ENCODE assay signal across 9 mouse cellular contexts in genomic region chr8:122431694-122432442, GRCm38 (mm10). TPM values are rescaled to one million over a fixed set of nuclear protein-coding genes. Genes with fewer than 3 reads are reported as not detected.
DNase-seq lines count a peak whose midpoint lies in the region; ATAC-seq and TF ChIP-seq lines count a peak whose summit lies in the region.
"Had no signal": no experiment of that assay in that cellular context is flagged by ENCODE, and none has a peak within 500 bp of the region (broad histone marks: within the 10 kb centered on the region; RNA-seq: fewer than 3 reads in every experiment).

No protein-coding gene starts in this region.

- TF ChIP-seq CTCF in liver, postnatal 0 days (IDR thresholded peaks at IDR 0.05; ENCODE audit: low read depth) = no peak
- no peak for TF ChIP-seq CTCF in stomach, postnatal 0 days (IDR thresholded peaks at IDR 0.05; ENCODE audit: low read depth)

- intact Hi-C loops in left cerebral cortex, postnatal 4 days (cut with DNase I) = no loop called here
- intact Hi-C loops in left cerebral cortex, postnatal 14 days (cut with DNase I) = no loop called here

- H3K4me3 ChIP-seq in embryonic facial prominence, embryonic 12.5 days = peak overlapping the region; percentile 50
- H3K4me3 ChIP-seq in intestine, embryonic 14.5 days (ENCODE audit: low read depth, low read length) = peak overlapping the region; percentile 37
- H3K4me3 ChIP-seq in liver, postnatal 0 days (ENCODE audit: low read depth, low read length) = peak overlapping the region; percentile 66
- peak overlapping the region; percentile 48 for H3K4me3 ChIP-seq in stomach, postnatal 0 days (ENCODE audit: low read depth, low read length)

- peaks cover 9% of the 10 kb centered on the region for H3K4me1 ChIP-seq in embryonic facial prominence, embryonic 12.5 days
- H3K4me1 ChIP-seq in intestine, embryonic 14.5 days (replicated peaks; ENCODE audit: control insufficient read depth, insufficient read depth, low read length) = peaks cover 18% of the 10 kb centered on the region
- peaks cover 28% of the 10 kb centered on the region for H3K4me1 ChIP-seq in liver, postnatal 0 days (ENCODE audit: insufficient read depth)
- H3K4me1 ChIP-seq in stomach, postnatal 0 days (replicated peaks; ENCODE audit: control insufficient read depth, insufficient read depth) = no peaks in the 10 kb centered on the region

- peak overlapping the region; percentile 83 for H3K4me2 ChIP-seq in embryonic facial prominence, embryonic 12.5 days (replicated peaks)
- H3K4me2 ChIP-seq in intestine, embryonic 14.5 days (ENCODE audit: low read length) = peak overlapping the region; percentile 75
- peak overlapping the region; percentile 90 for H3K4me2 ChIP-seq in liver, postnatal 0 days (ENCODE audit: low read depth, low read length)
- peak overlapping the region; percentile 71 for H3K4me2 ChIP-seq in stomach, postnatal 0 days (replicated peaks; ENCODE audit: low read depth)

- peak; percentile 43 for DNase-seq in left cerebral cortex, postnatal 4 days
- DNase-seq in left cerebral cortex, postnatal 14 days (ENCODE audit: low spot score in 2 of 2) = no peak
- peak; percentile 82 for DNase-seq in intestine, embryonic 14.5 days (ENCODE audit: low spot score)
- no peak for DNase-seq in liver, postnatal 0 days
- DNase-seq in stomach, postnatal 0 days (ENCODE audit: low spot score) = peak; percentile 51
- no peak for DNase-seq in adrenal gland, postnatal 10 days
- DNase-seq in urinary bladder, postnatal 25 days (ENCODE audit: low spot score) = no peak

- WGBS in embryonic facial prominence, embryonic 12.5 days = 40% methylated on average over 18 of the region's 18 CpGs
- WGBS in intestine, embryonic 14.5 days = 31% methylated on average over 18 of the region's 18 CpGs
- 19% methylated on average over 18 of the region's 18 CpGs for WGBS in liver, postnatal 0 days (ENCODE audit: insufficient replicate concordance)
- WGBS in stomach, postnatal 0 days = 31% methylated on average over 18 of the region's 18 CpGs

- peaks cover 30% of the 10 kb centered on the region for H3K36me3 ChIP-seq in embryonic facial prominence, embryonic 12.5 days
- peaks cover 26% of the 10 kb centered on the region for H3K36me3 ChIP-seq in intestine, embryonic 14.5 days (ENCODE audit: control insufficient read depth, insufficient read depth, low read length)
- peaks cover 19% of the 10 kb centered on the region for H3K36me3 ChIP-seq in liver, postnatal 0 days (replicated peaks; ENCODE audit: insufficient read depth, low read length)
- peaks cover 12% of the 10 kb centered on the region; the same call in 1 of the 2 replicates for H3K36me3 ChIP-seq in stomach, postnatal 0 days (ENCODE audit: control insufficient read depth, insufficient read depth, low read length)

- H3K27me3 ChIP-seq in embryonic facial prominence, embryonic 12.5 days = no peaks in the 10 kb centered on the region
- H3K27me3 ChIP-seq in intestine, embryonic 14.5 days (replicated peaks; ENCODE audit: control insufficient read depth, insufficient read depth, low read length) = no peaks in the 10 kb centered on the region
- no peaks in the 10 kb centered on the region for H3K27me3 ChIP-seq in liver, postnatal 0 days (ENCODE audit: insufficient read depth, low read length)
- no peaks in the 10 kb centered on the region for H3K27me3 ChIP-seq in stomach, postnatal 0 days (ENCODE audit: control insufficient read depth, insufficient read depth, low read length)

- no peak for TF ChIP-seq EP300 in liver, postnatal 0 days (IDR thresholded peaks at IDR 0.05; ENCODE audit: low read depth)
- no peak for TF ChIP-seq EP300 in stomach, postnatal 0 days (optimal IDR thresholded peaks at IDR 0.05)

- H3K9ac ChIP-seq in embryonic facial prominence, embryonic 12.5 days = peak overlapping the region; percentile 68
- H3K9ac ChIP-seq in intestine, embryonic 14.5 days (ENCODE audit: low read length) = peak overlapping the region; percentile 49
- peak overlapping the region; percentile 76 for H3K9ac ChIP-seq in liver, postnatal 0 days (replicated peaks)
- H3K9ac ChIP-seq in stomach, postnatal 0 days (ENCODE audit: low read length) = peak overlapping the region; percentile 66

- H3K27ac ChIP-seq in embryonic facial prominence, embryonic 12.5 days = no peak overlapping the region
- H3K27ac ChIP-seq in intestine, embryonic 14.5 days (ENCODE audit: low read depth) = peak overlapping the region; percentile 76
- H3K27ac ChIP-seq in liver, postnatal 0 days (ENCODE audit: low read depth) = peak overlapping the region; percentile 94
- peak overlapping the region; percentile 84 for H3K27ac ChIP-seq in stomach, postnatal 0 days (replicated peaks)

- H3K9me3 ChIP-seq in embryonic facial prominence, embryonic 12.5 days = 0 out of 2 replicates have a peak, but pooled peaks cover 3% of the 10 kb centered on the region
- no peaks in the 10 kb centered on the region for H3K9me3 ChIP-seq in intestine, embryonic 14.5 days (ENCODE audit: control insufficient read depth, low read length)
- H3K9me3 ChIP-seq in liver, postnatal 0 days (ENCODE audit: low read length) = no peaks in the 10 kb centered on the region
- H3K9me3 ChIP-seq in stomach, postnatal 0 days (ENCODE audit: control insufficient read depth, low read length) = no peaks in the 10 kb centered on the region

- no peak for ATAC-seq in embryonic facial prominence, embryonic 12.5 days (ENCODE audit: insufficient number of reproducible peaks, insufficient read depth, low FRiP score, low TSS enrichment)
- peak; percentile 4; the same call in 1 of the 2 replicates for ATAC-seq in intestine, embryonic 14.5 days (replicated peaks; ENCODE audit: low FRiP score, low TSS enrichment, low read depth)
- ATAC-seq in liver, postnatal 0 days = no peak; the same call in 1 of the 2 replicates
- peak; percentile 9 for ATAC-seq in stomach, postnatal 0 days (ENCODE audit: low FRiP score, low TSS enrichment)

RNA-seq across cellular contexts. Expression of gene Cyba, which starts 0.9 kb away (rescaled TPM):
- 10 to 100 TPM in 1 of 2 experiments, 1 to 10 TPM in 1; 8.8 to 10.1 TPM for total RNA-seq in left cerebral cortex, postnatal 4 days (2021)
- total RNA-seq in left cerebral cortex, postnatal 14 days (2021) = 1 to 10 TPM; 8.6 to 9.9 TPM
- polyA plus RNA-seq in embryonic facial prominence, embryonic 12.5 days (2016; fragmentation: Nextera tagmentation; extraction: Ambion mirVana) = 88.3 TPM in 2 replicates
- polyA plus RNA-seq in intestine, embryonic 14.5 days (2014; fragmentation: Nextera tagmentation; extraction: Ambion mirVana) = 297 and 307 TPM in 2 replicates
- 211 and 220 TPM in 2 replicates for polyA plus RNA-seq in liver, postnatal 0 days (2015; fragmentation: Nextera tagmentation; extraction: Ambion mirVana)
- 250 and 267 TPM in 2 replicates for polyA plus RNA-seq in stomach, postnatal 0 days (2015; fragmentation: Nextera tagmentation; extraction: Ambion mirVana)
- total RNA-seq in adrenal gland, postnatal 10 days (2021) = 10 to 100 TPM; 38.6 to 40.1 TPM

RNA-seq across cellular contexts. Expression of gene Il17c, which starts 10.0 kb away (rescaled TPM):
- total RNA-seq in left cerebral cortex, postnatal 4 days (2021) = under 1 TPM in 1 of 2 experiments, not detected in 1; 0.52 TPM
- not detected for total RNA-seq in left cerebral cortex, postnatal 14 days (2021)
- 0.45 TPM in 1 of 2 replicates, not detected in the other for polyA plus RNA-seq in embryonic facial prominence, embryonic 12.5 days (2016; fragmentation: Nextera tagmentation; extraction: Ambion mirVana)
- polyA plus RNA-seq in intestine, embryonic 14.5 days (2014; fragmentation: Nextera tagmentation; extraction: Ambion mirVana) = not detected in 2 replicates
- polyA plus RNA-seq in liver, postnatal 0 days (2015; fragmentation: Nextera tagmentation; extraction: Ambion mirVana) = not detected in 2 replicates
- polyA plus RNA-seq in stomach, postnatal 0 days (2015; fragmentation: Nextera tagmentation; extraction: Ambion mirVana) = 0.15 and 0.32 TPM in 2 replicates
- not detected for total RNA-seq in adrenal gland, postnatal 10 days (2021)
- total RNA-seq: neutrophil, adult 5-6 weeks had no signal

RNA-seq across cellular contexts. Expression of gene Mvd, which starts 11.4 kb away (rescaled TPM):
- total RNA-seq in left cerebral cortex, postnatal 4 days (2021) = 10 to 100 TPM; 68.7 to 78.2 TPM
- total RNA-seq in left cerebral cortex, postnatal 14 days (2021) = 10 to 100 TPM; 32.7 to 34.4 TPM
- polyA plus RNA-seq in embryonic facial prominence, embryonic 12.5 days (2016; fragmentation: Nextera tagmentation; extraction: Ambion mirVana) = 44.6 and 45.1 TPM in 2 replicates
- 52.6 and 60.2 TPM in 2 replicates for polyA plus RNA-seq in intestine, embryonic 14.5 days (2014; fragmentation: Nextera tagmentation; extraction: Ambion mirVana)
- 4.9 and 5.8 TPM in 2 replicates for polyA plus RNA-seq in liver, postnatal 0 days (2015; fragmentation: Nextera tagmentation; extraction: Ambion mirVana)
- 34.6 and 35.7 TPM in 2 replicates for polyA plus RNA-seq in stomach, postnatal 0 days (2015; fragmentation: Nextera tagmentation; extraction: Ambion mirVana)
- total RNA-seq in adrenal gland, postnatal 10 days (2021) = 1 to 10 TPM; 7.4 to 8.0 TPM

RNA-seq across cellular contexts. Expression of gene Snai3, which starts 28.7 kb away (rescaled TPM):
- total RNA-seq in left cerebral cortex, postnatal 4 days (2021) = not detected
- total RNA-seq in left cerebral cortex, postnatal 14 days (2021) = not detected
- 0.45 and 0.73 TPM in 2 replicates for polyA plus RNA-seq in embryonic facial prominence, embryonic 12.5 days (2016; fragmentation: Nextera tagmentation; extraction: Ambion mirVana)
- polyA plus RNA-seq in intestine, embryonic 14.5 days (2014; fragmentation: Nextera tagmentation; extraction: Ambion mirVana) = 1.1 and 1.3 TPM in 2 replicates
- polyA plus RNA-seq in liver, postnatal 0 days (2015; fragmentation: Nextera tagmentation; extraction: Ambion mirVana) = 1.4 and 3.4 TPM in 2 replicates
- polyA plus RNA-seq in stomach, postnatal 0 days (2015; fragmentation: Nextera tagmentation; extraction: Ambion mirVana) = 1.4 and 1.6 TPM in 2 replicates
- total RNA-seq in adrenal gland, postnatal 10 days (2021) = 1 to 10 TPM in 1 of 2 experiments, under 1 TPM in 1; 0.27 to 1.5 TPM

RNA-seq across cellular contexts. Expression of gene Rnf166, which starts 44.0 kb away (rescaled TPM):
- total RNA-seq in left cerebral cortex, postnatal 4 days (2021) = 10 to 100 TPM; 21.8 to 24.1 TPM
- 10 to 100 TPM; 22.4 to 23.2 TPM for total RNA-seq in left cerebral cortex, postnatal 14 days (2021)
- polyA plus RNA-seq in embryonic facial prominence, embryonic 12.5 days (2016; fragmentation: Nextera tagmentation; extraction: Ambion mirVana) = 46.8 and 49.9 TPM in 2 replicates
- 31.4 and 34.0 TPM in 2 replicates for polyA plus RNA-seq in intestine, embryonic 14.5 days (2014; fragmentation: Nextera tagmentation; extraction: Ambion mirVana)
- 18.5 and 18.9 TPM in 2 replicates for polyA plus RNA-seq in liver, postnatal 0 days (2015; fragmentation: Nextera tagmentation; extraction: Ambion mirVana)
- 31.2 and 32.2 TPM in 2 replicates for polyA plus RNA-seq in stomach, postnatal 0 days (2015; fragmentation: Nextera tagmentation; extraction: Ambion mirVana)
- total RNA-seq in adrenal gland, postnatal 10 days (2021) = 10 to 100 TPM; 40.4 to 42.0 TPM

Comparison
In these comparisons a context has a peak if more than half of its experiments do, and no peak if none do; other contexts are left out.
1. DNase-seq: peak in left cerebral cortex, postnatal 4 days (single experiment), intestine, embryonic 14.5 days (single experiment) and stomach, postnatal 0 days (single experiment); none in left cerebral cortex, postnatal 14 days (0 of 2), liver, postnatal 0 days (single experiment), adrenal gland, postnatal 10 days (single experiment) and urinary bladder, postnatal 25 days (single experiment).
2. ATAC-seq: peak in intestine, embryonic 14.5 days (single experiment) and stomach, postnatal 0 days (single experiment); none in embryonic facial prominence, embryonic 12.5 days (single experiment) and liver, postnatal 0 days (single experiment).
3. Peak in every context shown above with its lines, with median percentiles within 50 percentile points of each other: H3K4me2 ChIP-seq, H3K4me3 ChIP-seq and H3K9ac ChIP-seq.